Mouse (Mus musculus): ENCODE results near the gene Nlk.

- no peak for TF ChIP-seq CTCF (IDR thresholded peaks at IDR 0.05; ENCODE audit: borderline replicate concordance, extremely low read depth, insufficient read depth, insufficient read length)
- no peak for TF ChIP-seq POLR2A (IDR thresholded peaks at IDR 0.05; ENCODE audit: borderline replicate concordance, extremely low read depth, insufficient read depth, insufficient read length, poor library complexity, severe bottlenecking)
Observed at GRCm38 (mm10) chr11:78742461-78742860, 45.3 kb upstream of the Nlk start.

Measured in brain, embryonic 14.5 days (tissue).